Mouse (Mus musculus) neural tube, postnatal 0 days (tissue): ENCODE measurements around the gene Sorcs3. TPM values are rescaled to one million over a fixed set of nuclear protein-coding genes. Genes with fewer than 3 reads are reported as not detected.

Experiments used
- polyA plus RNA-seq: library from polyadenylated mRNA; unstranded; fragments of >200 nt; fragmentation: Nextera tagmentation; extraction: Ambion mirVana; gene quantifications from 2 replicates; pipeline ENCODE4 v1.2.1, GENCODE M21; 2015

The Sorcs3 gene
- 13.4 and 16.1 TPM in 2 replicates for polyA plus RNA-seq

GRCm38 (mm10) chr19:48205929-48206814 lies at the start of gene Sorcs3:
Gene Sorcs3 (plus strand): TSS chr19:48206025.

